Mouse (Mus musculus) small intestine, adult 2 months (tissue): ENCODE data around the gene Nudt3. TPM values are rescaled to one million over a fixed set of nuclear protein-coding genes. Genes with fewer than 3 reads are reported as not detected.

Source experiments
- H3K27ac ChIP-seq: fragments of 200-500 bp; 2 replicates; pipeline ENCODE4 v1.5.1; 2012; ENCODE audit warnings: low read depth, low read length, control low read depth, inconsistent platforms; ENCODE audit not compliant: insufficient read depth
- H3K27me3 ChIP-seq: fragments of 200-500 bp; 2 replicates; pipeline ENCODE4 v1.6.1; 2012; ENCODE audit warnings: mild to moderate bottlenecking, moderate library complexity, low read length, inconsistent platforms; ENCODE audit not compliant: control insufficient read depth, insufficient read depth
- H3K36me3 ChIP-seq: fragments of 200-500 bp; 2 replicates; pipeline ENCODE4 v1.6.1; 2012; ENCODE audit warnings: mild to moderate bottlenecking, low read length, control low read depth, inconsistent platforms; ENCODE audit not compliant: control insufficient read depth, insufficient read depth
- H3K4me1 ChIP-seq: fragments of 200-500 bp; 2 replicates; pipeline ENCODE4 v1.6.1; 2012; ENCODE audit warnings: low read length, inconsistent platforms, mixed read lengths; ENCODE audit not compliant: control insufficient read depth, insufficient read depth, insufficient read length
- H3K4me3 ChIP-seq: fragments of 200-500 bp; 2 replicates; pipeline ENCODE4 v1.5.1; 2012; ENCODE audit warnings: low read depth, mild to moderate bottlenecking, control low read depth, inconsistent platforms, low read length, moderate library complexity
- CTCF ChIP-seq: fragments of 200-500 bp; IDR thresholded peaks from 2 replicates; pipeline ENCODE4 v1.5.1; 2012; ENCODE audit warnings: low read depth, mild to moderate bottlenecking, control low read depth, inconsistent platforms, low read length, moderate library complexity, mixed read lengths; ENCODE audit not compliant: insufficient replicate concordance, insufficient read length; ENCODE audit errors: extremely low read depth
- POLR2A ChIP-seq: fragments of 200-500 bp; IDR thresholded peaks from 2 replicates; pipeline ENCODE4 v1.6.1; 2012; ENCODE audit warnings: low read depth, mild to moderate bottlenecking, control low read depth, inconsistent platforms, low read length, moderate library complexity
- WGBS: fragments of 180-500 bp; shearing (Covaris S2); methylation state at CpG from one replicate; pipeline ENCODE4 v1.1.7; 2018; 5-methylcytosine and 5-hydroxymethylcytosine counted together
- polyA plus RNA-seq: library from polyadenylated mRNA; depleted of rRNA; stranded (reverse); fragments of >200 nt; gene quantifications from 2 replicates; pipeline ENCODE4 v1.2.3, GENCODE M21; 2012

Nudt3 gene
- polyA plus RNA-seq, 1 experiment = 58.9 TPM

DNA sequence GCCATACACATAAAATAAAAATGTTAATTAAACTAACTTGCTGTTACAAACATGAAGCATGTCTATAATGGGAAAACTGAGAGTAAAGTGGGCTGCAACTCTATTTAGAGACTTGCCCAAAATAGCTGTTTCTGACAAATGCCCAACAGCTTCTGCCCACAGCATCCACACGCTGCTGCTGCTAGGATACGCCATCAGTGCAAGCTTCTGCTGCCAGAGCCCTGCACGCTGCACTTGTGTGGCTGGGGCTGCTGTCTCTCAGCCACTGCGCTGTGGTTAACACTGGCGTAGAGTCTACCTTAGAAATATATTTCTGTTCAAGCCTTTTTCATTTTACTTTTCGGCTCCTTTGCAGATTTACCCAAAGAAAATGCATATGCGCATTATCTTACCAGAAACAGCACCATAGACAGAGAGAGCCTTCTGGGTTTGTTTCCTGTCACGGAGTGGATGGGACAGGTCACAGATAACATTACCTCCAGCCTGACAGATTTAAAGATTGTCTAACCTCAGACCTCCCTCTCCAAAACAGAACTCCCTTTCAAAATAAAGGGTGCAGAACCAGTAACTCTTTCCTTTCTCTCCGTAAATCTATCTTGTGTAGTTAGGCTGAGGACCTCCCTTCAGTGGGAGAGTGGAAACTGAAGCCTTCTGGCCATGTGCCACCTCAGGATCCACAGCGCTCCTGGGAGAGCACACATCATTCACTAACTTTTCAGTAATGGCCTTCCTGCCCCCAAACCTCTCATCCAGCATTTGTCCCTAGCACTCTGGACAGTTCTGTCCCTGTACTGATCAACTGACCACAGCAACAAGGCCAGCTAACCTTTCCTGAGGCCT is 12.4 kb downstream of the Nudt3 start:
- no peaks in the 10 kb centered on the region for H3K4me1 ChIP-seq
- TF ChIP-seq CTCF (no peak), POLR2A (no peak)
- no peaks in the 10 kb centered on the region for H3K27me3 ChIP-seq
- no peak overlapping the region for H3K27ac ChIP-seq
- 80% methylated on average over 10 of the region's 10 CpGs for WGBS
- H3K36me3 ChIP-seq = peaks cover 2% of the 10 kb centered on the region; the same call in 1 of the 2 replicates
- no peak overlapping the region for H3K4me3 ChIP-seq

DNA sequence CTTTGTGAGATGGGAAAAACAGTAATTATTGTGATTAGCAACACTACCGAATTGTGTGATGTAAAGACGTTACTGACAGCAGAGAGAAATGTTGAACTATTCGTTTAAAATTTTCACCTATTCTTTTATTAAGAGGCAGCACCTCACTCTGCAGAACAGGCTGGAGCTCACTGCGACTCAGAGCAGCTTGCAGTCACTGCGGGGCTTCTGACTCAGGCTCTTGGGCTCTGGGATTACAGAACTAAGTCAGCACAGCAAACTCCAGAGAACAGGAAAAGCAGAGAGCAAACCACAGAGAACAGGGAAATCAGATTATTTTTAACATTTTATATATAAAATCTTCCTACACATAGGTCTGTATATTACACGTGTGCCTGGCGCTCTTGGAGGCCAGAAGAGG is 13.7 kb downstream of the Nudt3 start:
- H3K27me3 ChIP-seq = no peaks in the 10 kb centered on the region
- 90% methylated on average over 7 of the region's 7 CpGs for WGBS
- H3K27ac ChIP-seq = no peak overlapping the region
- H3K36me3 ChIP-seq = peaks cover 2% of the 10 kb centered on the region; the same call in 1 of the 2 replicates
- TF ChIP-seq POLR2A = no peak
- no peak for TF ChIP-seq CTCF
- no peaks in the 10 kb centered on the region for H3K4me1 ChIP-seq
- no peak overlapping the region for H3K4me3 ChIP-seq

DNA sequence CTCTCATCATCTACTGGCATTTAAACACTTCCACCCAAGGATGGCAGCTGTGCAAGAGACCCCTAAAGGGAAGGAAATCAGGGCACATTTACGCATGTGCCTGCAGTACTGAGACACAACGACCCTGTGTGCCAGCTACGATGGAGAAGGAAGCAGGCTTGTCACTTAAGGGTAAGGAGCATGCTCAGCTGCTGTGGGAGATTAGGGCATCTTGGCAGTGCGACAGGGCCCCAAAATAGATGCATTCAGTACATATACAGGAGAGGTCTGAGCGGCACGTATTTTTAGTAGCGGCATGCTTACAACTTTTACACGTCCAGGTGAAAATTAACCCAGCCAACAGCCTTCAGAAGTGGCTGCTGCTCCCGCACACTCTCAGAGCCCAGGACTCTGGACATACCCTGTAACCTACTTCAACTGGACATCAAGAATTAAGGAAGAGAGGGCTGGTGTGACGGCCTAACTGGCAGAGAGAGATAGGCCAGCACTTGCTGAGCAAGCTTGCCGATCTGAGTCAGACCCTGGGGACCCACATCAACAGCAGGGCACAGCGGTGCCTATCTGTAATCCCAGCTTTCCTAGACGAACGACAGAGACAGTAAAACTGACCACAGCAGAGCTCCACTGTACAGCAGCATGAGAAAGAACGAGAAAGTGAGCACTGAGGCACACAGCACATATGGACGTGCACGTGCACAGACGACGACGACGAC is 19.6 kb downstream of the Nudt3 start:
- H3K4me1 ChIP-seq = no peaks in the 10 kb centered on the region
- peaks cover 2% of the 10 kb centered on the region; the same call in 1 of the 2 replicates for H3K36me3 ChIP-seq
- TF ChIP-seq POLR2A (no peak), CTCF (no peak)
- no peaks in the 10 kb centered on the region for H3K27me3 ChIP-seq
- WGBS = 76% methylated on average over 21 of the region's 21 CpGs
- no peak overlapping the region for H3K4me3 ChIP-seq
- no peak overlapping the region for H3K27ac ChIP-seq

- H3K27me3 ChIP-seq = no peaks in the 10 kb centered on the region
- no peak overlapping the region for H3K4me3 ChIP-seq
- no peaks in the 10 kb centered on the region for H3K36me3 ChIP-seq
- WGBS = 77% methylated on average over 2 of the region's 2 CpGs
- H3K27ac ChIP-seq = no peak overlapping the region
- TF ChIP-seq POLR2A (no peak), CTCF (no peak)
- H3K4me1 ChIP-seq = no peaks in the 10 kb centered on the region
These were observed 20.3 kb downstream of the Nudt3 start for GRCm38 (mm10) chr17:27603036-27603435.

DNA sequence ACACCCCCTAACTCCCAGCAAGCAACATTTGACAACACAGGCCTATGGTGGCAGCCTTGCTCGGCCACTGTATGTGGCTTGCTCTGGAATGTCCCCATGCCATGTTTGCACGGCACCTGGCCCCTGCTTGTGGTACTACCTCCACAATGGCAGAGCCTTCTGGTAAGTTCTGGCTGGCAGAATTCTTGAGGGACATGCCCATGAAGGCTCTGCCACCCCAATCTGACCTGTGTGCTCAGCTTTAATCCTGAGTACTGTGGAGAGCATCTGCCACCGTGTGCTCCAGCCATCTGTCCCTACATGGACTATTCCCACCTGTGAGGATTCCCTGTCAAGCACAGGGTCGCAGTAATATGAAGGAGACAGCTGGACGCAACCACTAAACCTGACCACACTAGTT is 22.4 kb downstream of the Nudt3 start:
- H3K36me3 ChIP-seq = peaks cover 4% of the 10 kb centered on the region
- no peak overlapping the region for H3K27ac ChIP-seq
- no peaks in the 10 kb centered on the region for H3K4me1 ChIP-seq
- TF ChIP-seq POLR2A = no peak
- no peak for TF ChIP-seq CTCF
- no peak overlapping the region for H3K4me3 ChIP-seq
- 73% methylated on average over 5 of the region's 5 CpGs for WGBS
- H3K27me3 ChIP-seq = no peaks in the 10 kb centered on the region

DNA sequence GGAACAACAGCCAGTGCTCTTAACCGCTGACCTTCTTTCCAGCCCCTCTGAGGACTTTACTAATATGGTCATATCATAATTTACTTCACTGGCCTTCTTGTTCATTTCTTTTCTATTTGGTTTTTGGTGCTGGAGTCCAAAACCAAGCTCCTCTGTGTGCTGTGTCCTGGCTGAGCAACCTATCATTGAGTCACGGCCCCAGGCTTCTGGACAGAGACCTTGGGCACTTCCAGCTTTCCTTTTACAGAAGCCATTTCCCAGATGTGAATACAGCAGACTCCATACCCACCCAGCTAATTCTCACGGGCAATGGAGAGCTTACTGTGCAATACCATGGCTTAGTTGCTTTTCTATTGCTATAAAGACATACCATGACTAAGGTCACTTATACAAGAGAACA is 23.0 kb downstream of the Nudt3 start:
- Histone ChIP-seq H3K4me1 (no peaks in the 10 kb centered on the region), H3K27ac (no peak overlapping the region)
- TF ChIP-seq POLR2A (no peak), CTCF (no peak)

GRCm38 (mm10) chr17:27596376-27597190 is 26.7 kb downstream of the Nudt3 start:
- WGBS = 74% methylated on average over 21 of the region's 21 CpGs
- no peak for TF ChIP-seq CTCF
- TF ChIP-seq POLR2A = no peak
- no peaks in the 10 kb centered on the region for H3K27me3 ChIP-seq

More for the DNA sequence above, 23.0 kb downstream of the Nudt3 start:
- 77% methylated on average over 3 of the region's 3 CpGs for WGBS
- H3K27me3 ChIP-seq = no peaks in the 10 kb centered on the region
- peaks cover 8% of the 10 kb centered on the region for H3K36me3 ChIP-seq
- H3K4me3 ChIP-seq = no peak overlapping the region

More at GRCm38 (mm10) chr17:27596376-27597190, 26.7 kb downstream of the Nudt3 start:
- Histone ChIP-seq H3K4me1 (peaks cover 4% of the 10 kb centered on the region), H3K36me3 (peaks cover 18% of the 10 kb centered on the region), H3K27ac (no peak overlapping the region), H3K4me3 (no peak overlapping the region)
